Mouse (Mus musculus): ENCODE measurements at regions not wholly inside any gene's neighbourhood (a gene's known extent, or its start where the extent isn't known, plus 50 kb on each side); places are given as distances from the start of the nearest gene placed in this dataset.

DNA sequence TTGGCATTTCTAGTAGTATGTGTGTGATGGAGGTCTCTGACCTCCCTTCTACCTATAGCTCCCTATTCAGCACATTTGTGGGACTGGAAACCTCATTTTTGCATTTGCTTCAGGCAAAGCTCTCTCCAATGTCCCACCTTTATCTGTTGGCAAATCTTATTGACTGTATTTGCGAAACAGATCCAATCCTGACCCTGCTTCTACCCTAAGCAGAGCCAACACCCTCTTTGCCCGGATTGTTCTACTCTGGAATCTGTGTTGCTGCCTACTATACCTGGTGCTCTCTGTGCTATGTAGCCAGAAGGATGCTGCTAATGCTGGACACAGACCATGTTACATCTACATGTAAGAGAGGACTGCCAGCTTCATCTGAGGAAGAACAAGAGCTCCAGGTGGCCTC lies 133.3 kb upstream of the Irf2bp2 start:
- TF ChIP-seq ZKSCAN1 (IDR thresholded peaks at IDR 0.05; ENCODE audit: borderline replicate concordance, low read depth, low read length) (no peak), MXI1 (IDR thresholded peaks at IDR 0.05; ENCODE audit: low read depth, low read length) (no peak), CHD2 (IDR thresholded peaks at IDR 0.05; ENCODE audit: low read length) (no peak), CTCF (conservative IDR thresholded peaks at IDR 0.05 in 1 of 2, IDR thresholded peaks at IDR 0.05 in 1 of 2; ENCODE audit: low read depth in 2 of 2, low read length in 2 of 2) (no peak), ETS1 (conservative IDR thresholded peaks at IDR 0.05; ENCODE audit: low read depth, low read length) (no peak), POLR2A (IDR thresholded peaks at IDR 0.05; ENCODE audit: low read depth, low read length) (no peak), USF2 (conservative IDR thresholded peaks at IDR 0.05; ENCODE audit: low read depth, low read length) (no peak), SIN3A (IDR thresholded peaks at IDR 0.05; ENCODE audit: low read length) (no peak), ZMIZ1 (IDR thresholded peaks at IDR 0.05; ENCODE audit: low read depth, low read length) (no peak), ZC3H11A (IDR thresholded peaks at IDR 0.05; ENCODE audit: low read depth, low read length) (no peak), RCOR1 (conservative IDR thresholded peaks at IDR 0.05; ENCODE audit: low read depth, low read length) (no peak), E2F4 (IDR thresholded peaks at IDR 0.05; ENCODE audit: insufficient replicate concordance, low read depth, low read length) (no peak), TCF12 (IDR thresholded peaks at IDR 0.05; ENCODE audit: low read depth, low read length) (no peak)
